Mouse (Mus musculus): Measurements from ENCODE around the gene Wdfy4.
A peak's percentile ranks its signal among the peaks of the same experiment; 100 is the strongest.

Gene Wdfy4

DNA sequence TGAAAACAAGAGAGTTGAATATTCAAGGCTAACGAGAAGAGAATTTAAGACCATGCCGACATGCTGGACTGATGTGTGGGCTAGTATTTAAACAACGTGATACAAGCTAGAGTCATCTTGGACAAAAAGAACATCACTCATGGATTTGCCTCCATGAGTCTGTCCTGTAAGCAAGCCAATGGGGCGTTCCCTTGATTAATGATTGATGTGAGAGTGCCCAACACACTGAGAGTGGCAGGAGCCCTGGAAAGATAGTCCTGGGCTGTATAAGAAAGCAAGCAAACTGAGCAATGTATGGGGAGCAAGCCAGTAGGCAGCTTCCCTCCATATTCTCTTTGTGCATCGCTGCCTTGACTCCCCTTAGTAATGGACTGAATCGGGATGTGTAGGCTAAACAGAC lies 106.7 kb downstream of the Wdfy4 start:
- DNase-seq (ENCODE audit: low spot score in 2 of 2): no peak

- no peak for DNase-seq (ENCODE audit: low spot score in 2 of 2)
Measured at GRCm38 (mm10) chr14:33078110-33078509, 107.2 kb downstream of the Wdfy4 start.

DNA sequence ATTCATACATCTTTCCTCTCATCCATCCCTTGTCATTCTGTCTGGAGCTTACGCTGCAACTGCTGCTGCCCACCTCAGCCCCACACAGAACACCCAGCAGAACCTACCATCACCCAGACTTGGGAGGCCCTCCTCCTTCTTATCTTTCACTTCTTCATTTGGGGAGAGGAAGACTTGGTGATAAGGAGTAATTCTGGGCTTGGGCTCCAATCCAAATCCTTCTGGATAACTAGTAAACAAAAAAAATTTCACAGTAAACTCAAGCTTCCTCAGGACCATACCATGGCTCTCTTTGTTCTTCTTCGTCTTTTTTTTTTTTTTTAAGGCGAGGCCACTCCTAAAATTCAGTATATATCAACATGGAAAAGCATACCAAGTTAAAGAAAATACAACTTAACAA lies 112.0 kb downstream of the Wdfy4 start:
- DNase-seq (ENCODE audit: low spot score in 2 of 2): no peak

GRCm38 (mm10) chr14:33072351-33072750 lies 113.0 kb downstream of the Wdfy4 start:
- DNase-seq (ENCODE audit: low spot score in 2 of 2): no peak

DNA sequence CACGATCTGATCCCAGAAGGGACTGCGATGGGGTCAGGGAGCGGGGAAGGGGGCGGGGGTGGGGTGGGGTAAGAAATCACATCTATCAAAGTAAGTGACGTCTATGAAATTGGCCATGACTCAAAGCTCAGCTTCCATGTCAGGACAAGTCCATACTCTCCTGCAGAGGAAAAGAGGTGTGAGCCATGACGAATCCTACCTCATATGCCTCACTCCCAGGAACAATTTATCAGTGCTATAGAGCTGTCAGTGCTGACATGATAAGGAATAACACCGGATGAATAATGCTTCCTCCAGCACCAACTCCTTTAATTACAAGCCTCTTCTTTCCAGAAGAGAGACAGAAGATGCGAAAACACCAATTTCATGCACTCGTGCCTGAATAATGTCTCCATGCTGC lies 117.6 kb downstream of the Wdfy4 start:
- DNase-seq (ENCODE audit: low spot score in 2 of 2): no peak

GRCm38 (mm10) chr14:33062996-33063395 lies 122.3 kb downstream of the Wdfy4 start:
- no peak for DNase-seq (ENCODE audit: low spot score in 2 of 2)

DNA sequence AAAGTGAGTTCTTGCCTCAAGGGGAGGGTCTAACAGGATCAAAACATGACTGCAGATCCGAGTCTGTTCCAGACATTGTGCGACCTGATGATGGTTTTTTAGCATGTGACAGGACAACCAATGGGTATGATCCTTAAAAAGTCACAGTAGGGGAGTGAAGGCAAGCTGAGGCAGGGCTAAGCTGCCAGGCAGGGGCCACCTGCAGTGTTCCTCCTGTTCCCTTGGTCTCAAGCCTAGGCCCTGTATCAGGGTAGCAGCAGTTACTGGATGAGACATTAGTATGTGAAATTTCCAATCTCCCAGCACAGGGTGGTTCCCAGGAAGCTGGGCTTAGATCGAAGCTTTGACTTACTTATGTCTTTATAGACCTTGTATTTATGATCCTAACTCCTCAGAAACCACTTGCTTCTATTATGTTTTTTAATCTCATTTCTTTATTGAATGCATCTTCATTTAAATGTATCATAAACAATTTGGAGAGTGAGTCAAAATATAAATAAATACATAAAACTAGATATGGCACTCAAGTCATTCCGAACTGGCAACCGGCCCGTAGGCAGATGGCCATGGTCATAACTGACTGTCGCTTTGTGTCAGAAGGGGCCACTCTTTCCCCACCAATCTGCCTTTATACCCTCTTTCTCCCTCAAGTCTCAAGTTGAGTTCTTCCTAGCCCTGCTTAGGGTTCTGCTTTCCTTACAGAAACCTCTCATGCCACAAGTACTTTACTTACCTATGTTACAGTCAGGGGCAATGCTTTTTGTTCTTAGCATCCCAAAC lies 126.2 kb downstream of the Wdfy4 start:
- DNase-seq (ENCODE audit: low spot score in 2 of 2): no peak

DNA sequence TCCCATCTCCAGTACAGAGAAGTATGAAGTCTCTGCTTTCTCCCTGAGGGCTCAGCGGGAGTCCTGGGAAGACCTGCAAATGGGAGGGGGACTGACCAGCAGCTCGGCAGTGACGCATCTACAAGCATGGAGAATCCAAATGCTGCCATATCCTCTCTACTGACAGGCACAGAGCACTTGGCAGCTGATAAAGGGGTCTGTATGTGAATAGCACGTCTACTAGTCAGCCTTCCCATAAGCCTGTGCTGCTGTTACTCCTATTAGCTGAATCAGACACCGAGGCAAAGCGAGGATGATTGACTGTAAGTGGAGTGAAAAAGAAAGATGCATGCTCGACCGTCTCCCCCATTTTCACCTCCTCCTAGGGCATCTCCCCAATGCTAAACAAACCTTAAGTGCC lies 131.9 kb downstream of the Wdfy4 start:
- no peak for DNase-seq (ENCODE audit: low spot score in 2 of 2)

DNA sequence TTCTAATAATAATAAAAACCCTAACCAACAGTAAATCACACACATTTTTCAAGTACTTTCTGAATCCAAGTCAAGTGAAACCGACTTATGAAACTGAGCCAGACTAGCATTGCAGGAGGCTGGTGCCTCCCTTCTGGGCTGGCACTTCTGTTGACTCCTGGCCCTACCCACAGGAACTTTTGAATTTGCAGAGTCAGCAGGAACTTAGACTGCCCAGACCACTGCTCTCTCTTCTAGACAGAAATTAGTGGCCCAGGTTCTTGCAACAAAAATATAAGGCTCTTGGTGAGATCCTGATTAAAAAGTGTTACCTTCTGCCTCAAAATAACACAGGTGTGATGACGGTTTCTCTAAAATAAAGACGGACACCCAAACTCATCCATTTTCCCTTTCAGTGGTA lies 140.1 kb downstream of the Wdfy4 start:
- DNase-seq (ENCODE audit: low spot score in 2 of 2): no peak

DNA sequence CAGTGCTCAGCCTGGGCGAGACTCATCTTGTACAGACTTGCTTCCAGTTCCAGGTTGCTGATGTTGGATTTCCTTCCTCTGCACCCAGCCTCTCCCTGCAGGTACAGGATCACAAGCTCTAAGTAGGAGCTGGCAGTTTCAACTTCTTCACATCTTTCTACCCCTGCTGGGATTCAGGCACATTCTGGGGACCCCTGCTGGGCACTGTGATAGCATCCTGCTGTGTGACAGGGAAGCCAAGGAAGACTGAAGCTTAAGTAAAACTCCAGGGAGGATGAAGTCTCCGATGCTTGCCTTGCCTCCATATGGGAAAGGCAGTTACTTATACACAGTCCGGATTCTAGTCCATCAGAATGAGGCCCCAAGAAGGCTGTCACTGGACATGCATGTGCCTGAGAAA lies 148.5 kb downstream of the Wdfy4 start:
- DNase-seq (ENCODE audit: low spot score in 2 of 2): no peak

GRCm38 (mm10) chr14:33035386-33035785 lies 149.9 kb downstream of the Wdfy4 start:
- DNase-seq (ENCODE audit: low spot score in 2 of 2): no peak

- DNase-seq (ENCODE audit: low spot score in 2 of 2): peak in 1 of 2 experiments; percentile 12
Measured at GRCm38 (mm10) chr14:33033424-33033823, 151.9 kb downstream of the Wdfy4 start.

- no peak for DNase-seq (ENCODE audit: low spot score in 2 of 2)
Measured at GRCm38 (mm10) chr14:33030849-33031248, 154.5 kb downstream of the Wdfy4 start.

- no peak for DNase-seq (ENCODE audit: low spot score in 2 of 2)
Measured at GRCm38 (mm10) chr14:33019606-33020005, 165.7 kb downstream of the Wdfy4 start.

DNA sequence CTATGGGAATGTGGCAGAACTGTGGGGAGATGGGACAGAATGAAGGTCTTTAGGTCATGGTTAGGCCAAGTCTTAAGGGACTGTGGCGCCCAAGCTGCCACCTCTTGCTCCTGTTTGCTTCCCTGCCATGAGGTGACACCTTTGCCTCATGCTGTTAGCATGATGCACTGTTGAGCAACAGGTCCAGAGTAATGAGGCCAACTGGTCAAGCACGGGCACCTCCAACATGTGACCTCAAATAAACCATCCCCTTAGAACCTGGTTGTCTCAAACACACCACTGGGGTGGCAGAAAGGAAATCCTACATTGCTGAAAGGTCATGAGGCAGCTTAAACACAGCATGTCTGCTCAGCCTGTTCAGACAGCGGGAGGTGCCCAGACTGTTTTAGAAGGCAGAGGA lies 166.3 kb downstream of the Wdfy4 start:
- no peak for DNase-seq (ENCODE audit: low spot score in 2 of 2)

GRCm38 (mm10) chr14:33007638-33008037 lies 177.7 kb downstream of the Wdfy4 start:
- no peak for DNase-seq (ENCODE audit: low spot score in 2 of 2)

GRCm38 (mm10) chr14:33005114-33005513 lies 180.2 kb downstream of the Wdfy4 start:
- DNase-seq (ENCODE audit: low spot score in 2 of 2): no peak

DNA sequence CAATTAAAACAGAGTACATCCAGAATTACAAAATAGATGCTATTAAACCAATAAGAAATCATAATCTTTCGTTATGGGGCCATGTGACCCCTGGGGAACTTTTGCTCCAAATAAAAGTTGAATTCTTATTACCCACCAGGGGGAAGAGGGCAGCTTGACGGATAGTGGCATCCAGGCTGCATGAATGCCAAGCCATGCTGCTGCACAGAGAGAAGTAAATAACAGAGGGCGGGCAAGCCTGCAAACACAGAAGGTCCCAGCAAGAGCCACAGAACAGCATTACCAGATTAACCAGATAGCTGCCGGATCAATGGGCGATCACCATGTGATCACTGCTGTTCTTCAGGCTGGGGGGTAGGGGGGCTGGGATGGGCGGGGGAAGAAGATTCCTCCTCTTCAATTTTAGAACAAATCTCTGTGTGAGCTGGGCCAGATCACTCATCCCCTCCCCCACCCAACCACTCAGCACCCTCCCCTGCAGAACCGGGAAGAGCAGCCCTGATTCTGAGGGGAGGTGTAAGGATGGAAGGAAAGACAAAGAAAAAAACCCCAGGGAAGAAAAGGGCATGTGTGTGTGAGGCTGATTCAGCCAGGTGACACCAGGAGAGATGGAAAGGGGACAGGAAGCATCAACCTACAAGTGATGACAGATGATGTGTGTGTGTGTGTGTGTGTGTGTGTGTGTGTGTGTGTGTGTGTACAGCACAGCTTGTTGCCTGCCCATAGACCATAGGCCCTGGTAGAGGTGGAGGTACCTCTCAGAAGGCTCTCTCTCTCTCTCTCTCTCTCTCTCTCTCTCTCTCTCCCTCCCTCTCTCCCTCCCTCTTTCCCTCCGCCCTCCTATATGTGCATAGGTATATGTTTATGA lies 185.0 kb downstream of the Wdfy4 start:
- no peak for DNase-seq (ENCODE audit: low spot score in 2 of 2)

- DNase-seq (ENCODE audit: low spot score in 2 of 2): no peak
Measured at GRCm38 (mm10) chr14:32999511-32999910, 185.8 kb downstream of the Wdfy4 start.

- no peak for DNase-seq (ENCODE audit: low spot score in 2 of 2)
Measured at GRCm38 (mm10) chr14:32994954-32995636, 190.2 kb downstream of the Wdfy4 start.

GRCm38 (mm10) chr14:32991082-32991481 lies 194.2 kb downstream of the Wdfy4 start, which contains the start of gene Lrrc18:
Lrrc18 (plus strand) TSS chr14:32991382.
- no peak for DNase-seq (ENCODE audit: low spot score in 2 of 2)

DNA sequence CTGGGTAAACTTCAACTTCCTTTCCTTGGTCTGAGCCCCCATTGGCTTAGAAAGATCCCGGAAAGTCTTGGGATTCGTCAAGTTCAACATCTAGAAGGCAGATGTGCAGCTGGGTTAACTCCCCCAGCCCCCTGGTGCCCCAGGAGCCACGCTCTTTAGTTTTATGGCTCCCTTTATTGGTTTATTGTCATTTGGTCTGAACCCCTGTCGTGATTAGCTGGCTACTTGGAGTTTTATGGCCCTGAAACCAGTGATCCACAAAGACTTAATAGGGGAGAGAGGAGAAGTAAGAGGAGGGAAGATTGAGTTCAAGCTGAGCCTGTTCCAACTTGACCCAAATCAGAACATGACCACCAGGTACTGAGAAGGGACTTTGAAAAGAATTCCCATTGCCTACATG lies 198.6 kb downstream of the Wdfy4 start:
- DNase-seq (ENCODE audit: low spot score in 2 of 2): no peak

All from frontal cortex, postnatal 10 days (tissue).